Mouse (Mus musculus) retina, embryonic 14.5 days (tissue): ENCODE data around the gene Lpin2.

Experiments
- DNase-seq: peaks from one replicate; pipeline ENCODE4 v3.0.0-alpha.2; 2015; ENCODE audit warnings: low spot score

The Lpin2 gene

DNA sequence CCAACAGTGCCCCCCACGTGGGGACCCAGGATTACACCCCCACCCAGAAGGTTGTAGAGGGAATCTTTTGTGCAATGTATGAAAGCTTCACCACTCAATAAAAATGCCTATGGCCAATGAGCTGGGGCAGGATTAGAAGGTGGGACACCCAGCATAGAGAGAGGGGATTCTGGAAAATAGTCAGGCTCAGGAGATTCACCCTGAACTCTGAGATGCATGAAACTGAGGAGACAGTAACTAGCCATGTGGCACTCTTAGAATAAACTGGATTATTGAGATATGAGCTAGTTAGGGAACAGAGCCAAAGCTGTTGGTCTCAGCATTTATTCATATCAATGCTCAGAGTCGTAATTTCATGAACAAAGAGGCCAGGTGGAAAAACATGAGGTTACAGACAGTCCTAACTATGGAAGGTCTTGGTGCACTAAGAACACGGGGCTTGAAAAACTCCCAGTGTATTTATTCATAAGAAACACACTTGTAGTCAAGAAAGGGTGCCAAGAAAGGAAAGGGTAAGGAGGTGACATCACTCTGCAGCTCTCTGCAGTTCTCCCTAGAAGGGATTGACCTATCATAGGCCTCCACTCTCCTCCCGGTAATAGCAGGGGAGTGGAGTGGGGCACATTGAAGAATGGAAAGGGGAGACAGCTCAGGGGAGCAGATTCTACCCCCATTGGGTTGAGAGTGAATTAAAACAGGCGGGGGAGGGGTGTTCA is 83.1 kb downstream of the Lpin2 start:
- DNase-seq, result no peak

DNA sequence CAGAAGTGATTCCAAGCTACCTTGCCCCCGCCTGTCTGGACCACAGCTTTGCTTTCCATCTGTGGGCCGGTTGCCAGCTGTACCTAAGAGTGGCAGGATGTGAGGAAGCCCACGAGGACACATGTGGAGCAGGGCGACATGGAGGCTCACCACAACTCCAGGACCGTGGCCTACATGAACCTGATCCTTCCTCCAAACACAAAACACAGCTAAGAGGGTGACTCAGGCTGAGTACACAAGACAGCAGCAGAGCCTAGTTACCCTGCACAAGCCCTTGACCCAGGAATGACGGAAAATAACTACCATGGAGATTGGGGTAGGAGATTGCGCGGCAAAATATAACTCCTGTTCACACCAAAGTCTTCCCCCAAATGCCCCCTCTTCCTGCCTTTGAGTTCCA is 85.0 kb downstream of the Lpin2 start:
- no peak for DNase-seq

DNA sequence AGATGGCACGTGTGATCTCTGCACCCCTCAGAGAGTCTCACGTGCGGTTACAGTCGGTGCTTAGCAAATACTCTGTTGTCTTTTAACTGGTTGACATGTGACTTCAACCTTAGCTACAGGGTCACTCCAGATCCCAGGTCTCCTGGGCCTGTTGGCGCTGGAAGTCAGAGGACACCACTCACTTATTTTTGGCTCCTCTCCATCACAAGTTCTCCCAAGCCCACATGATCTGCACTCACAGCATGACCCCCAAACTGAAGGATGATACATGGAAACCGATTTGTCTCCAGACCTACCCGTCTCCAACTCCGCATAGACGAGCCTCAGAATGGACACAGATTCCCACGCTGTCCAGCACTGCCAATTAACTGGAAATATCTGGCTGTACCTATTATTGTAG is 85.8 kb downstream of the Lpin2 start:
- no peak for DNase-seq

- DNase-seq, result no peak
Measured at GRCm38 (mm10) chr17:71268599-71268998, 86.2 kb downstream of the Lpin2 start.

GRCm38 (mm10) chr17:71273901-71274300 is 91.5 kb downstream of the Lpin2 start:
- no peak for DNase-seq

GRCm38 (mm10) chr17:71276771-71277170 is 94.4 kb downstream of the Lpin2 start:
- DNase-seq, result no peak

DNA sequence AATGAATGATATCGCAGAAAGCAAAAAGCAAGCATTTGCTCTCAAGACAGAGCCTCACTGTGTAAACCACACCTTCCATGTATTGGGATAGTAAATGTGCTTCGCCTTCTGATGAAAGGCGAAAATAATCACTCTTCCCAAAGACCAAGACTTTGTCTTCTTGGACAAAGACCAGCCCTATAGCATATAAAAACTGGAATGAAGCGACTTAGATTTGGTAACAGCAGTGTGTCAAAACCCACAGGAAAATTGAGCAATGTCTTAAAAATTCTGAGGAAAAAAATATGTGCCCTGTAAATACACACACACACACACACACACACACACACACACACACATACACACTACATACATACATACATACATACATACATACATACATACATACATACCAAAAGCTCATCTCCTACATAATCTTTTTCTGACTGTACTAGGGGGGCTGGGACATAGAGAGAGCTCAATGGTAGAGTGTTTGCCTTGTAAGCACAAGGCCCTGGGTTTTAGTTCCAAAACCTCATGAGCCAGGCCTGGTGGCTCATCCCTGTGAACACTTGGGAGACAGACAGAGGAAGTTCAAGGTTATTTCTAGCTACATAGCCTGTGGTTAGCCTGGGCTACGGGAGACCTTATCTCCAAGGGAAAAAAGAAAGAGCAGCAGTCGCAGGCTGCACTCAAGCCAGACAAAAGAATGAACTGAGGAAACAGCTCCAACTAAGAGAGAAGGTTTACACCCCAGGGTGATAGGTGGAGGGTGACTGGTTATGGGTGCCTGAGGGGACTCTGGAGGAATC is 95.5 kb downstream of the Lpin2 start:
- DNase-seq, result no peak

DNA sequence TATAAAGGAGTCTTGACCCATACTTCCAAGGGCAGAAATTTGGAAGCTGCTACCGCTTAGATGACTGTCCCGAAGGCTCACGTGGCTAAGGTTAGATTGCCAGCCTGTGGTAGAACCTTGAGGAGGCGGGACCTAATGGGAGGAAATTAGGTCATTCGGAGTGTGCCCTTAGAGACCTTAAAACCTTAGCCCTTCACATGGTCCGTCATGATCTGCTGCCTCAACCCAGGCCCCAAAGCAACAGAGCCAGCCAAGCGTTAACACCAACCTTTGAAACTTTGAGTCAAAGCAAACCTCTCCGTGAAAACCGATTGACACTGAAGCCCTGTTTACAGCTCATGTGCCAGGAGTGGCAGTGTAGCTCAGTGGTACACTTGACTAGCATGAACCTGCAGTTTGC is 100.4 kb downstream of the Lpin2 start:
- no peak for DNase-seq

- no peak for DNase-seq
Measured at GRCm38 (mm10) chr17:71283237-71283636, 100.9 kb downstream of the Lpin2 start.

DNA sequence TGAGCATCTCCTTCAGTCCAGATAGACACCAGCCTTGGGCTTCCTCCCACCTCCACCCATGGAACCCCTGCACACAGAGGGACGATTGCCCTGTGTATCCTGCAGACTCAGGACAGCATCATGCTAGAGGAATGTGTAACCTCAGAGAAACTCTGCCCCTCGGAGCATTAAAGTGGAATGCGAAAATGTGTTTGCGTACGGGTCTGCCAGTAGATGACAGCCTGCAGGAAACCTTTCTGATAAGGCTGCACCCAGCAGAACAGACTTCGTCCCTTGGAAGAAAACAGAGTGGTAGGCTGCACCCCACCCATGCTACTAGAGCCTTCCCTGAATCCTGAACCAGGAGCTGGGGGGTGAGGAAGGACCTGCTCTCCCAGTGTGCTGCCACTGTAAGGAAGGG is 102.5 kb downstream of the Lpin2 start:
- no peak for DNase-seq

- DNase-seq, result no peak
Measured at GRCm38 (mm10) chr17:71285929-71286328, 103.6 kb downstream of the Lpin2 start.

DNA sequence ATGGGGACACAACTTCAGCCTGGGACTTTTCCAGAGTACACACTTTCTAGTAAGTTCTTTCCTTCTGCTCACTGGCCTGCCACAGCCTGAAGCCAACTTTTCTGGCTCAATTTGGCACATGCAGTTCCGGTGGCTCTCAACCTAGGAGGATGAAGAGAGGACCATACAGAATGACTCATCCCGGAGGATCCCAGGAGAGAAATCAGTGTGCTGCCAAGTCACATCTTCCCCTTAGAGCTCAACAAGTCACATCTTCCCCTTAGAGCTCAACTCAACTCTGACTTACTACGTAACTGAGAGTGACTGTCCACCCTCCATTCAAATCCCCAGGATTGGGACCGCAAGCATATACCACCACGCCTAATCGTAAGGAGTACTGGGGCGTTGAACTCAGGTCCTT is 105.2 kb downstream of the Lpin2 start:
- no peak for DNase-seq

- no peak for DNase-seq
Measured at GRCm38 (mm10) chr17:71288145-71288758, 105.9 kb downstream of the Lpin2 start.

DNA sequence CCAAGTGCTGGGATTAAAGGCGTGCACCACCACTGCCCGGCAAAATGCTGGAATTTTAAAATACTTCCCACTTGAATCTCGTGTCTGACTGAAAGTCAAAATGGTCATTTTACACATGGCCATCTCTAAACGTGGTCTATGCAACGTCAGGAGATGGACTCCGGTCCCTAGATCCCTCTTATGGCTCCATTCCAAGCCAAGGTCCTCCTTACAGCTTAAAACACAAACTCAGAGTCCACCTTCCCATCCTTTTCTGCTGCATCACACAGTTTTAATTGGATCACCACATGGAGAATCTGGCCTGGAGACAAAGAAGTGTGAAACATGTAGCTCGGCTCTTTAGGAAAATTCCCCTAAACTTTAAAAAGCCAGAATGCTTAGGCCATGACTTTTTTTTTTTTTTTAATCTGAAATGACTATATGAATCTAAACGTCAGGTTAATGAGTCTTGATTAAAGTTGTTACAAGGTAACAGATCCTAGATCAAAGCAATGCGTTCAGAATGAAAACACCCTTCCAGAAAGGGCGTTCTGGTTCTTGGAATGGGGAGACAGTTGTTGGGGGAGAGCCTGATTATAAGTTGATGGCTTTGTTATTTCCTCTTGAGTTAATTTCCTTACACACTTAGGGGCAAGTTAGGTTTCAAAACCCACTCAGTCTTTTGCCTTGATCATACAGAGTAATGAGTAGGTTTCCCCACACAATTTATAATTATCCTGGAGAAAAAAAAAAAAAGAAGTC is 106.6 kb downstream of the Lpin2 start:
- DNase-seq, result no peak

DNA sequence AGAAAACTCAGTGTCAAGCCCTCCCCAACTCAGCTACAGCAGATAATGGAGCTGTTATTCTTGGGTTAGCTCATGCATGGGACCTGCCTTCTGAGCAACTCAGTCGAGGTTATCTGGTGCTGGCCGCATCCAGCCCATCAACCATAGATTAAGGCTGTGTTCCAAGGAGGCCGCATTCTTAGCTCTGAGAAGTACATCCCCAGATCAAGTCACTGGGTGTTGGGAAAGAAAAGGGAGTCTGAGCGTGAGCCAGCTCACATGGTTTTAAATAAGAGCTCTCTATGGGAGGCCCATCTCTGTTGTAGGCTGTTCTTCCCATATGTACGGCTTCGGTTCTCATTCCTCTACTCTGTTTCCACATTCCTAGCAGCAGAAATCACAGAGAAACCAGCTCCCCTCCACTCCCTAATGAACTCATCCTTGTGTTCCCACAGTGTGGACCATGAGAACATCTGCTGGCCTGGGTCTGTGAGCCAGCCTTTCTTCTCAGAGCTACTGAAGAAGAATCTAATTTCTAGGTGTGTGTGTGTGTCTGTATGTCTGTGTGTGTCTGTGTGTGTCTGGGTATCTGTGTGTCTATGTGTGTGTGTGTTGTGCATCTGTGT is 107.3 kb downstream of the Lpin2 start:
- no peak for DNase-seq

GRCm38 (mm10) chr17:71290486-71291410 is 108.4 kb downstream of the Lpin2 start:
- no peak for DNase-seq

GRCm38 (mm10) chr17:71291897-71292420 is 109.6 kb downstream of the Lpin2 start:
- DNase-seq, result no peak

DNA sequence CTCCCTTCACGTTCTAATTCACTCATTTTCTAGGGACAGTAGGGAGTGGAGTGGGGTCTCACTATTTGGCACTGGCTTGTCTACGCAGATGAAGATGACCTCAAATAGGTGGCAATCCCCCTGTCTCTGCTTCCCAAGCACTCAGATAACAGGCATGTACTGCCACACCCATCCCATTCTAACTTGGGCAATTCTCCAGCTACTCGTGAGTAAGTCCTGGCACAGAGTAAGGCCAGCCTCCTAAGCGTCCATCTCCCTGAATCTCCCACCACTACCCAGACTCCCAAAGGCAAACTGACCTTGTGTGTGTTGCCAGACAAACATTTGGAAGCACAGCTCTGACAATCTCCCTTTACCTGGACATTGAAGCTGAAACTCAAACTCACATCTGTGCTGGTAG is 110.5 kb downstream of the Lpin2 start:
- no peak for DNase-seq

- no peak for DNase-seq
Measured at GRCm38 (mm10) chr17:71294570-71294969, 112.2 kb downstream of the Lpin2 start.
